Mouse (Mus musculus) retina, adult 2 months (tissue): ENCODE data around the gene Sds.

Experiments
- DNase-seq: peaks from one replicate; pipeline ENCODE4 v3.0.0-alpha.2; 2012; ENCODE audit warnings: low read depth, low spot score

Gene Sds

DNA sequence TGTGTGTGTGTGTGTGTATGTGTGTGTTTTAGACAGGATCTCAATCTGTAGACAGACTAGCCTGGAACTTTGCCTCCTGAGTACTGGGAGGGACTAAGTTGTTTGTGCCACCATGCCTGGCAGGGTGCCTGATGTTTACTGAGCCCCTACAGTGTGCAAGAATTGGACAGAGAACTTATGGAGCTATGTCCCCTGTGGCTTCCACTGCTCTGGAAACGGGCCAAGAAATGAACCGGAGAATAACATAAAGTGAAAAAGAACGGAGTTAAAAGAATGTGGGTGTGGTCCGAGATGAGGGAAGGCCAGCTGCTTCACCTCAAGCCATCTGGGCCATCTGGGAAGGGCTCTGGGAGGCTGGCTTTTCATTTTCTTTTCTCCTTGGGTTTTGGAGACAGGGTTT lies 38.4 kb downstream of the Sds start:
- DNase-seq = no peak

DNA sequence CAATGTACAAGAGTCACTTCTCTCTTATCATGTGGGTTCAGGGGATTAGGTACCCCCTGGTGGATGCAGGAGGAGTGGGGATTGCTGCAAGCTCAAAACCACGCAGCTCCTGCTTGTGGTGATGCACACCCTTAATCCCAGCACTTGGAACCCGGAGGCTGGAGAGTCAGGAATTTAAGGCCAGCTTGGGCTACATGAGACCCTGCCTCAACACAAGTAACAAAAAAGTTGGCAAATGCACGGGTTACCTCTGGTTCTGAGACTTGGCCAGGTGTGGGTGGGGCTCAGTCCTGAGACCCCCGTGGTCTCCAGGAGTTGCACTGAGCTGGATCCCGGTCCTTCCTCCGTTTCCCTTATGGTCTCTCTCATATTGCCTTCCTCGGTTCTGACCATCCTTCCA lies 39.1 kb downstream of the Sds start:
- DNase-seq = no peak

DNA sequence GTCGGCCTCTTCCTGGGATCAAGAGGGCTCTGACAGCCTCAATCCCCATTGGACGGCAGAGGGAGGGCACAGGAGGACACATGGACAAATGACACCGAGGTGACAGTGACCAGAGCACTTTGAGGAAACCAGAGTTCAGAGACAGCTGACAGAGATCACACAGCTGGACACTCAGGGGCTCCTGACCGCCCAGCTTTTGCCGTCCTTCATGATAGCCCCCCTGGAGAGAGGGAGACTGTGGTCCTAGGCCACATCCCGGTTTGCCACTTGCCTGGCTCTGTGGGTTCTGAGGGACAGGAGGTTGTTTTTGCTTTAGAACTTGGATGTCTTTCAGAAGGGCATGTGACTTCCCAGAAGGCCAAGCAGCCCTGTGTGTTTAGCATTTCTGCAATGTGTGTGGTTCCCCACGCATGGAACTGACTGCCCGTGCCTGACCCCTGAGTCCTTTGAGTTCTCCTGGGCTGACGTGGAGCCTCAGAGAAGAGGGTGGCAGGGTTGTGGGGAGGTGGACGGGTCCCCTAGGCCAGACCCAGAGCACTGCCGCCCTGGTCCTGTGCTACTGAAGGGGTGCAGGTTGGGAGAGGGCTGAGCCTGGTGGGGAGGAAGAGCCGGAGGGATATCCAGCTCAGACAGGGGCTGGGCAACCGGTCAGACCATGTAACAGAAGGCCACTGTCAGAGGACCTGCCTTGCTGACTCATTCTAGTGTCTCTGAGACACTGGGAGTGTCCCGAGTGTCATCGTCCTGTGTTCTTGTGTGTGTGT lies 40.1 kb downstream of the Sds start:
- no peak for DNase-seq

DNA sequence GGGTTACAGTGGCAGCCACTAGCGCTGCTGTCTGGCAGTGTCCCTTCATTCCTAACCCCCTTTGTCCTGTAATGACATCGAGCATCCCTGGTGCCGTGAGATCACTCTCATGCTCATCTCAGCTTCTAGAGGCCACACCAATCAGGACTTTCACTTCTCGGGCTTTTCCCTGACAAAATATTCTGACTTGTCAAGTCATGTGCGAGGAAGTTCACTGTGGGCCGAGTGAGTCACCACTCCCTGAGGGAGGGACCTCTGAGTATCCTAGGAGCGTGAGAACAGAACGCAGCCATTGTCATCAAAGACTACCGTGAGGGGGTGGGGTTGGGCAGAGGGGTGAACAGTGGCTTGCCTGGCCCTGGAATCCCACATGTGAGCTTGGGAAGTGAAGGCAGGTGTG lies 41.2 kb downstream of the Sds start:
- no peak for DNase-seq

DNA sequence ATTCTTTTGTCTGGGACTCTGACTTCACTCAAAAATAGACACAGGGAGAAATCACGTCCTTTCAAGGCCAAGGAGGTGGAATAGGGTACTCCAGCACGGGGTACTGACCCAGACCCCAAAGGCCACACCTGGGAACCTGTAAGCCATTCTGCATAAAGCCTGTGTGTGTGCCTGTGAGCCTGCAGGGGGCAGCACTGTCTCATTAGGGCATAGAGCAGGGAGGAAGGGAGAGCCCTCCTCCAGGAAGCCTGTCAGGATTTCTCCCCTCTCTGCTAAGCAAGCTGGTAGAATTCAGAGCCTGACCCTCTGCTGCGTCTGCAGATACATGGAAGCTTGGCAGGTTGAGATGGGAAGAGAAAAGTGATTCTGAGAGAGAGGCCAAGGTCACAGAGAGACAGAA lies 46.3 kb downstream of the Sds start:
- DNase-seq = no peak

DNA sequence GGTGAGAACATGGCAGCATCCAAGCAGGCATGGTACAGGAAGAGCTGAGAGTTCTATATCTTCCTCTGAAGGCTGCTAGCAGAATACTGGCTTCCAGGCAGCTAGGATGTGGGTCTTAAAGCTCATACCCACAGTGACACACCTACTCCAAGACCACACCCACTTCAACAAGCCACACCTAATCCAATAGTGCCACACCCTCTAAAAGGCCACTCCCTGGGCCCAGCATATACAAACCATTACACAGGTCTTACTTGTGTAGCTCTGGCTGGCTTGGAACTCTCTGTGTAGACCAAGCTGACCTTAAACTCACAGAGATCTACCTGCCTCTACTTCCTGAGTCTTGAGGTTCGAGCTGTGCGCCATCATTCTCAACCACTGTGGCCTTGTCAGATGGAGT lies 48.4 kb downstream of the Sds start:
- DNase-seq = no peak

DNA sequence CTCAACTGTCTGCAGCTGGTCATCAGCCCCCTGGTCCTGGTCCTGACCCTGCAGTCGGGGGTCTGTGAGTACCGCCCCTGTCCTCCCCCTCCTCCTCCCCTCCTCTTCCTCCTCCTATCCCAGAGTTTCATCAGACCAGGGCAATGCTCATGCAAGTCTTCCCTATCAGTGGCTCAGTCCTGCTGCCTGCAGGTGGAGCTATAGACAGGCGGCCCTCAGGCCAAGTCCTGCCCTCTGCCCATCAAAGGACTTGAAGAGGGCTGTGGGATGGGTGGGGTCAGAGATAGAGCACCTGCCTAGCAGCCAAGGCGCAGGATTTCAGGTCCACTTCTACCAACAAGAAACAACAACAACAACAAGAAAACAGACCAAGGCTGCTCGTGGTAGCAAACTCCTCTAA lies 49.4 kb downstream of the Sds start:
- DNase-seq = no peak

DNA sequence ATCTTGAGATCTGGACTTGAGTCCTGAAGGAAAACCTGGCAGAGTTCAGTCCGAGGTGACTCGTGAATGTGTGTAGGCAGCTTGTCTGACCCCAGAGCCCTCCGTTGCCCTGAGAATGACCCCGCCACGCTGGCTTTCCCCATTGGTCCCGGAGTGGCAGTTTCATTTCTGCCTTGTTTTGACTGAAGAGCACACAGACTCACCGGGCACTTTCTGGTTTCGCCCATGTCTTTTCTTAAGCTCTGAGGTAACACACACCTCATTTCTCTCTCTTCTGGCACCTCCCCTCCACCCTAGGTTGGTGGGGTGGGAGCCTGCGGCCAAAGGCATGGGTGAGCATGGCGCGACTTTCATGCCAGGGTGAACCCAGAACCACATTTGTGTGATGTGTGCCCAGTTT lies 50.0 kb downstream of the Sds start:
- DNase-seq = no peak

DNA sequence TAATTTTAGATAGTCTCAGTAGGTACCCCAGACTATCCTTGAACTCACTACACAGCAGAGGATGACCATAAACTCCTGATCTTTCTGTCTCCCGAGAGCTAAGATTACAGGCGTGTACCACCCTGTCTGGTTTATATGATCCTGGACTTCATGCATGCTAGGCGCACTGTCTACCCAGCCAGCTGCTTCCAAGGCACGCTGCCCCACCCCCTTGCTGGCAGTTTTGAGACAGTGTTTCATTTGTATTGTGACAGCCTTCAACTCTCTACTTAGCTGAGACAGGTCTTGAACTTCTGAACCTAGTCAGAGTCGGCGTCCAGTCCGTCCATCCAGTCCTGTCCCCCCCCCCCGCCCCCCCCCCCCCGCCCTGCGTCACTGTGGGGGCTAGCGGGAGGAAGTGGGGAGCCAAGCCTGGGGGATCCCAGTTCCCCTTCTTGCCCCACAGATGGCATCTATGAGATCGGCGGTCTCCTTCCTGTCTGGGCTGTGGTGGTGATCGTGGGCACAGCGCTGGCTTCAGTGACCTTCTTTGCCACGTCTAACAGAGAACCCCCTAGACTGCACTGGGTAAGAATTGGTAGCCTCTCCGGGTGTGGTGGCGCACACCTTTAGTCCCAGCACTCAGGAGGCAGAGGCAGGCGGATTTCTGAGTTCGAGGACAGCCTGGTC lies 51.1 kb downstream of the Sds start:
- DNase-seq = no peak

DNA sequence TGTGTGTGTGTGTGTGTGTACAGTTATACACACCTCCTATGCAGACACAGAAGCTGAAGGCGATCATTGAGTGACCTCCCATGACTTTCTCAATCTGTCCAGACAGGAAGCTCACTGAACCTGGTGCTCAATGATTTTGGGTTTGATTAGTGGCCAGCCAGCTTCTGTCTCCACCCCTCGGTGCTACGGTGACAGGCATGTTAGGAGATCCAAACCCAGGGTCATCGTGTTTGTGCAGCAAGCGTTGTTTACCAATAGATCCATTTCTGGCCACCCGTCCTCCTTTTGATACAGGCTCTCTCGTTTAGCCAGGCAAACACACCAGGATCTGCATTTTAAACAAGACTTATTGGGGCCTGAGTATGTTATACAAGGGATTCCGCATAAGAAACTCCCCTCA lies 55.3 kb downstream of the Sds start:
- DNase-seq = no peak
